ENCODE assay signal across 29 mouse cellular contexts in genomic region chr10:100811639-100812038, GRCm38 (mm10).
DNase-seq lines count a peak whose midpoint lies in the region; ATAC-seq and TF ChIP-seq lines count a peak whose summit lies in the region.
"Had no signal": no experiment of that assay in that cellular context is flagged by ENCODE, and none has a peak within 500 bp of the region (broad histone marks: within the 10 kb centered on the region; RNA-seq: fewer than 3 reads in every experiment).

No protein-coding gene starts in this region.

- no peaks in the 10 kb centered on the region for H3K27me3 ChIP-seq in liver, postnatal 0 days (ENCODE audit: insufficient read depth, low read length)
- no peaks in the 10 kb centered on the region for H3K27me3 ChIP-seq in liver, embryonic 12.5 days (replicated peaks)
- H3K27me3 ChIP-seq in stomach, postnatal 0 days (ENCODE audit: control insufficient read depth, insufficient read depth, low read length): no peaks in the 10 kb centered on the region
- H3K27me3 ChIP-seq: embryonic facial prominence, embryonic 15.5 days; forebrain, embryonic 13.5 days; heart, embryonic 15.5 days; hindbrain, embryonic 13.5 days; kidney, embryonic 15.5 days; liver, embryonic 15.5 days; midbrain, embryonic 13.5 days; neural tube, embryonic 15.5 days had no signal

- no peak overlapping the region for H3K27ac ChIP-seq in liver, postnatal 0 days (ENCODE audit: low read depth)
- no peak overlapping the region for H3K27ac ChIP-seq in liver, embryonic 12.5 days
- H3K27ac ChIP-seq in stomach, postnatal 0 days (replicated peaks): no peak overlapping the region
- H3K27ac ChIP-seq: embryonic facial prominence, embryonic 10.5 days; embryonic facial prominence, embryonic 15.5 days; forebrain, embryonic 13.5 days; heart, embryonic 15.5 days; hindbrain, embryonic 13.5 days; kidney, embryonic 15.5 days; liver, embryonic 15.5 days; midbrain, embryonic 13.5 days; neural tube, embryonic 15.5 days had no signal

- TF ChIP-seq EP300 in liver, postnatal 0 days (IDR thresholded peaks at IDR 0.05; ENCODE audit: low read depth): no peak
- TF ChIP-seq EP300 in stomach, postnatal 0 days (optimal IDR thresholded peaks at IDR 0.05): no peak

- no peak overlapping the region for H3K4me2 ChIP-seq in liver, postnatal 0 days (ENCODE audit: low read depth, low read length)
- no peak overlapping the region for H3K4me2 ChIP-seq in liver, embryonic 12.5 days
- H3K4me2 ChIP-seq in stomach, postnatal 0 days (replicated peaks; ENCODE audit: low read depth): no peak overlapping the region
- H3K4me2 ChIP-seq: embryonic facial prominence, embryonic 15.5 days; forebrain, embryonic 13.5 days; heart, embryonic 15.5 days; hindbrain, embryonic 13.5 days; kidney, embryonic 15.5 days; liver, embryonic 15.5 days; midbrain, embryonic 13.5 days; neural tube, embryonic 15.5 days had no signal

- no peaks in the 10 kb centered on the region for H3K9me3 ChIP-seq in liver, postnatal 0 days (ENCODE audit: low read length)
- no peaks in the 10 kb centered on the region for H3K9me3 ChIP-seq in liver, embryonic 12.5 days (replicated peaks)
- no peaks in the 10 kb centered on the region for H3K9me3 ChIP-seq in stomach, postnatal 0 days (ENCODE audit: control insufficient read depth, low read length)
- H3K9me3 ChIP-seq: embryonic facial prominence, embryonic 10.5 days; embryonic facial prominence, embryonic 15.5 days; forebrain, embryonic 13.5 days; heart, embryonic 15.5 days; hindbrain, embryonic 13.5 days; kidney, embryonic 15.5 days; liver, embryonic 15.5 days; midbrain, embryonic 13.5 days; neural tube, embryonic 15.5 days had no signal

- peak; percentile 5 to 42 for DNase-seq in frontal cortex, adult 2 months (ENCODE audit: extremely low spot score in 1 of 2, low spot score in 1 of 2)
- DNase-seq in frontal cortex, postnatal 14 days (ENCODE audit: low spot score in 2 of 2): no peak
- no peak for DNase-seq in liver, postnatal 0 days
- DNase-seq in brain, embryonic 14.5 days (ENCODE audit: low read depth): peak; percentile 27
- no peak for DNase-seq in stomach, postnatal 0 days (ENCODE audit: low spot score)
- DNase-seq in retina, embryonic 14.5 days (ENCODE audit: low spot score): no peak
- DNase-seq: adrenal gland, postnatal 14 days; cerebellum, adult 18-20 months; cerebellum, postnatal 10 days; gastrocnemius, postnatal 14 days; kidney, adult 11 months; kidney, postnatal 36 days; layer of hippocampus, postnatal 36 days; liver; lung, postnatal 4 days; right cerebral cortex, postnatal 25 days; thymus, adult 18-20 months; thymus, postnatal 36 days had no signal

- ATAC-seq in liver, postnatal 0 days: no peak
- ATAC-seq in liver, embryonic 12.5 days: no peak
- no peak for ATAC-seq in stomach, postnatal 0 days (ENCODE audit: low FRiP score, low TSS enrichment)
- ATAC-seq: forebrain, embryonic 13.5 days; lung, postnatal 0 days; midbrain, embryonic 13.5 days had no signal

- H3K4me3 ChIP-seq in liver, postnatal 0 days (ENCODE audit: low read depth, low read length): no peak overlapping the region
- no peak overlapping the region for H3K4me3 ChIP-seq in liver, embryonic 12.5 days
- no peak overlapping the region for H3K4me3 ChIP-seq in stomach, postnatal 0 days (ENCODE audit: low read depth, low read length)
- H3K4me3 ChIP-seq: embryonic facial prominence, embryonic 10.5 days; embryonic facial prominence, embryonic 15.5 days; forebrain, embryonic 13.5 days; heart, embryonic 15.5 days; hindbrain, embryonic 13.5 days; kidney, embryonic 15.5 days; liver, embryonic 15.5 days; midbrain, embryonic 13.5 days; neural tube, embryonic 15.5 days had no signal

- H3K36me3 ChIP-seq in liver, postnatal 0 days (replicated peaks; ENCODE audit: insufficient read depth, low read length): no peaks in the 10 kb centered on the region
- no peaks in the 10 kb centered on the region for H3K36me3 ChIP-seq in liver, embryonic 12.5 days
- H3K36me3 ChIP-seq in stomach, postnatal 0 days (ENCODE audit: control insufficient read depth, insufficient read depth, low read length): no peaks in the 10 kb centered on the region
- H3K36me3 ChIP-seq: embryonic facial prominence, embryonic 10.5 days; embryonic facial prominence, embryonic 15.5 days; heart, embryonic 15.5 days; hindbrain, embryonic 13.5 days; kidney, embryonic 15.5 days; liver, embryonic 15.5 days; midbrain, embryonic 13.5 days; neural tube, embryonic 15.5 days had no signal

- no peaks in the 10 kb centered on the region for H3K4me1 ChIP-seq in liver, postnatal 0 days (ENCODE audit: insufficient read depth)
- H3K4me1 ChIP-seq in liver, embryonic 12.5 days: no peaks in the 10 kb centered on the region
- no peaks in the 10 kb centered on the region for H3K4me1 ChIP-seq in stomach, postnatal 0 days (replicated peaks; ENCODE audit: control insufficient read depth, insufficient read depth)
- H3K4me1 ChIP-seq: embryonic facial prominence, embryonic 10.5 days; embryonic facial prominence, embryonic 15.5 days; forebrain, embryonic 13.5 days; heart, embryonic 15.5 days; hindbrain, embryonic 13.5 days; kidney, embryonic 15.5 days; liver, embryonic 15.5 days; midbrain, embryonic 13.5 days; neural tube, embryonic 15.5 days had no signal

- no peak overlapping the region for H3K9ac ChIP-seq in liver, postnatal 0 days (replicated peaks)
- no peak overlapping the region for H3K9ac ChIP-seq in liver, embryonic 12.5 days
- H3K9ac ChIP-seq in stomach, postnatal 0 days (ENCODE audit: low read length): no peak overlapping the region
- H3K9ac ChIP-seq: embryonic facial prominence, embryonic 15.5 days; forebrain, embryonic 13.5 days; heart, embryonic 15.5 days; hindbrain, embryonic 13.5 days; kidney, embryonic 15.5 days; liver, embryonic 15.5 days; midbrain, embryonic 13.5 days; neural tube, embryonic 15.5 days had no signal

- WGBS in liver, postnatal 0 days (ENCODE audit: insufficient replicate concordance): 25% methylated on average over 2 of the region's 2 CpGs
- WGBS in liver, embryonic 12.5 days (ENCODE audit: insufficient replicate concordance): 22% methylated on average over 2 of the region's 2 CpGs
- 48% methylated on average over 2 of the region's 2 CpGs for WGBS in stomach, postnatal 0 days

- TF ChIP-seq CTCF in liver, postnatal 0 days (IDR thresholded peaks at IDR 0.05; ENCODE audit: low read depth): peak; percentile 23
- peak; percentile 12; the same call in 1 of the 2 replicates for TF ChIP-seq CTCF in brain, embryonic 14.5 days (IDR thresholded peaks at IDR 0.05; ENCODE audit: borderline replicate concordance, extremely low read depth, insufficient read depth, insufficient read length)
- TF ChIP-seq CTCF in stomach, postnatal 0 days (IDR thresholded peaks at IDR 0.05; ENCODE audit: low read depth): peak; percentile 53

- TF ChIP-seq POLR2A in brain, embryonic 14.5 days (IDR thresholded peaks at IDR 0.05; ENCODE audit: borderline replicate concordance, extremely low read depth, insufficient read depth, insufficient read length, poor library complexity, severe bottlenecking): no peak

Comparison
In these comparisons a context has a peak if more than half of its experiments do, and no peak if none do; other contexts are left out.
1. DNase-seq: peak in frontal cortex, adult 2 months (2 of 2) and brain, embryonic 14.5 days (single experiment); none in frontal cortex, postnatal 14 days (0 of 2), liver, postnatal 0 days (single experiment), stomach, postnatal 0 days (single experiment) and retina, embryonic 14.5 days (single experiment).
2. Peak in every context shown above with its lines, with median percentiles within 50 percentile points of each other: CTCF ChIP-seq.